Mouse (Mus musculus) ES-Bruce4 (cell line): ENCODE data around the gene B4gat1.

Experiments
- CTCF ChIP-seq: IDR thresholded peaks from one replicate; pipeline ENCODE4 v1.8.1; 2011; ENCODE audit warnings: low read depth, low read length
- EP300 ChIP-seq: IDR thresholded peaks from 2 replicates; pipeline ENCODE4 v1.6.1; 2011; ENCODE audit warnings: low read depth, low read length; ENCODE audit not compliant: insufficient read depth
- POLR2A ChIP-seq: IDR thresholded peaks from one replicate; pipeline ENCODE4 v1.8.1; 2011; ENCODE audit warnings: low read length; ENCODE audit not compliant: insufficient read depth

DNA sequence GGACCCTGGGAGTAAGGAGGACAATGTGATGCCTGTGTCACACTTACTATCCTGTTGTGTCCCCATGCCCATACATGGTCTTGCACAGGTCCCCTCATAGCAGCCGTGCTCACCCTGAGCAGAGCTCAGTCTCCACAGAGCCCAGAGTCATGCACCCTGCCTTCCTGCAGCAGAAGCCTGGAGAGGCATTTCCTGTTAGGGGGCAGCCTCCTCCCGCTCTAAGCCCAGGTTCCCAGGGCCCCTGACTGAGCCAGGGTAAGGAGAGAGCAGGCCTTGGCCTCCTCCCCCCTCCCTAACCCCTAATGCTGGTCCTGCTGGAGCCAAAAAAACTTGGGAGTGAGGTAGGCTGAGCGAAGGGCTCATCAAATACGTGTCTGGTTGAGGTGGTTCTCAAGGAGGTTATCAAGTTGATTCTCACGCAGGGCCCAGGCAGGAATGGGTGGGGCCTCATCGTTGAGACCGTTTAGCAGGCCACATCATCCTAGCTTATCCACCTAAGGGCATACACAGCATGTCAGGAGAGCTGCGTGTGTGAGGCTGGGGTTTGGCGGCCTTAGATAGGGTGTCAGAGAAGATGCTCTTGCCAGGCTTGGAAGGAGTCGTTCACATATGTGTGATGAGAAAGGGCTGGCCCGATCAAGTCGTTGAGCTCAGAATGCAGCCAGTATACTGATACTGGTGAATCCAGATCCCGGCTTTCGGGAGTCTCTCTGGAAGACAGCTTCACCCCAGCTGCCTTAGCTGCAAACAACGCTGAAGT is 28.6 kb downstream of the B4gat1 start:
- TF ChIP-seq POLR2A (no peak), CTCF (no peak), EP300 (no peak)
